Mouse (Mus musculus): ENCODE results near the gene Olfml1.

Gene Olfml1

GRCm38 (mm10) chr7:107594857-107595402 lies 27.7 kb downstream of the Olfml1 start, which contains the start of gene Ppfibp2:
Ppfibp2 (plus strand) TSS chr7:107595207.
- DNase-seq (ENCODE audit: low read depth): no peak

- DNase-seq (ENCODE audit: low read depth): no peak
Observed at GRCm38 (mm10) chr7:107595426-107595825, 28.2 kb downstream of the Olfml1 start.

- no peak for DNase-seq (ENCODE audit: low read depth)
Observed at GRCm38 (mm10) chr7:107596753-107597152, 29.5 kb downstream of the Olfml1 start.

GRCm38 (mm10) chr7:107597956-107598355 lies 30.7 kb downstream of the Olfml1 start:
- DNase-seq (ENCODE audit: low read depth): no peak

- no peak for DNase-seq (ENCODE audit: low read depth)
Observed at GRCm38 (mm10) chr7:107600651-107601050, 33.4 kb downstream of the Olfml1 start.

- no peak for DNase-seq (ENCODE audit: low read depth)
Observed at GRCm38 (mm10) chr7:107602505-107602904, 35.3 kb downstream of the Olfml1 start.

- DNase-seq (ENCODE audit: low read depth): no peak
Observed at GRCm38 (mm10) chr7:107602913-107603312, 35.7 kb downstream of the Olfml1 start.

GRCm38 (mm10) chr7:107607766-107608165 lies 40.5 kb downstream of the Olfml1 start:
- DNase-seq (ENCODE audit: low read depth): no peak

GRCm38 (mm10) chr7:107609622-107610255 lies 42.5 kb downstream of the Olfml1 start:
- no peak for DNase-seq (ENCODE audit: low read depth)

- no peak for DNase-seq (ENCODE audit: low read depth)
Observed at GRCm38 (mm10) chr7:107610880-107611279, 43.6 kb downstream of the Olfml1 start.

GRCm38 (mm10) chr7:107618028-107618992 lies 51.1 kb downstream of the Olfml1 start:
- DNase-seq (ENCODE audit: low read depth): no peak

GRCm38 (mm10) chr7:107619225-107619624 lies 52.0 kb downstream of the Olfml1 start:
- no peak for DNase-seq (ENCODE audit: low read depth)

- no peak for DNase-seq (ENCODE audit: low read depth)
Observed at GRCm38 (mm10) chr7:107620137-107620536, 52.9 kb downstream of the Olfml1 start.

- DNase-seq (ENCODE audit: low read depth): no peak
Observed at GRCm38 (mm10) chr7:107624432-107624831, 57.2 kb downstream of the Olfml1 start.

GRCm38 (mm10) chr7:107625061-107625460 lies 57.8 kb downstream of the Olfml1 start, which contains the start of gene 5330417H12Rik:
5330417H12Rik (minus strand) TSS chr7:107625161.
- no peak for DNase-seq (ENCODE audit: low read depth)

- DNase-seq (ENCODE audit: low read depth): no peak
Observed at GRCm38 (mm10) chr7:107625781-107626180, 58.5 kb downstream of the Olfml1 start.

GRCm38 (mm10) chr7:107628383-107628782 lies 61.1 kb downstream of the Olfml1 start:
- DNase-seq (ENCODE audit: low read depth): no peak

GRCm38 (mm10) chr7:107633201-107633600 lies 66.0 kb downstream of the Olfml1 start:
- DNase-seq (ENCODE audit: low read depth): no peak

- DNase-seq (ENCODE audit: low read depth): no peak
Observed at GRCm38 (mm10) chr7:107637398-107637797, 70.2 kb downstream of the Olfml1 start.

GRCm38 (mm10) chr7:107638026-107638425 lies 70.8 kb downstream of the Olfml1 start:
- no peak for DNase-seq (ENCODE audit: low read depth)
